Mouse (Mus musculus) myocyte (in vitro differentiated cells): ENCODE data around the gene Nalcn. TPM values are rescaled to one million over a fixed set of nuclear protein-coding genes. Genes with fewer than 3 reads are reported as not detected.
A peak's percentile ranks its signal among the peaks of the same experiment; 100 is the strongest.

Experiments
- H3K27me3 ChIP-seq: one replicate; pipeline ENCODE4 v1.6.1; 2011; ENCODE audit not compliant: control insufficient read depth, insufficient read depth, insufficient read length
- H3K36me3 ChIP-seq: one replicate; pipeline ENCODE4 v1.6.1; 2011; ENCODE audit not compliant: control insufficient read depth, insufficient read depth
- H3K4me2 ChIP-seq: one replicate; pipeline ENCODE4 v1.6.1; 2011; ENCODE audit warnings: low read depth, control low read depth
- H3K4me3 ChIP-seq: one replicate; pipeline ENCODE4 v1.5.1; 2011; ENCODE audit warnings: mild to moderate bottlenecking, control low read depth, moderate library complexity
- H3K79me2 ChIP-seq: one replicate; pipeline ENCODE4 v1.6.1; 2011; ENCODE audit not compliant: control insufficient read depth, insufficient read depth
- H3ac ChIP-seq: one replicate; pipeline ENCODE4 v1.6.1; 2011; ENCODE audit not compliant: control insufficient read depth, insufficient read length
- CEBPB ChIP-seq: IDR thresholded peaks from 2 replicates; pipeline ENCODE4 v1.6.1; 2011; ENCODE audit warnings: mild to moderate bottlenecking, moderate library complexity; ENCODE audit not compliant: poor library complexity, insufficient read depth, severe bottlenecking
- E2F4 ChIP-seq: IDR thresholded peaks from one replicate; pipeline ENCODE4 v1.6.1; 2011; ENCODE audit warnings: mild to moderate bottlenecking, control low read depth, moderate library complexity; ENCODE audit not compliant: insufficient read depth
- MAX ChIP-seq: IDR thresholded peaks from one replicate; pipeline ENCODE4 v1.6.1; 2011; ENCODE audit warnings: low read depth, mild to moderate bottlenecking, control low read depth
- MYOD1 ChIP-seq, 3 experiments: IDR thresholded peaks; one replicate each; pipeline ENCODE4 v1.6.1; 2011; ENCODE audit warnings: control low read depth in 2 of 3, low read depth in 2 of 3, mild to moderate bottlenecking in 2 of 3, moderate library complexity in 1 of 3; ENCODE audit not compliant: insufficient read length in 2 of 3, control insufficient read depth in 1 of 3
- MYOG ChIP-seq, 3 experiments: IDR thresholded peaks; one replicate each; pipeline ENCODE4 v1.6.1; 2011; ENCODE audit warnings: control low read depth in 2 of 3, low read depth in 2 of 3, mild to moderate bottlenecking in 2 of 3; ENCODE audit not compliant: insufficient read length in 2 of 3, control insufficient read depth in 1 of 3, insufficient read depth in 1 of 3
- POLR2A ChIP-seq: IDR thresholded peaks from one replicate; pipeline ENCODE4 v1.6.1; 2011; ENCODE audit warnings: low read depth, mild to moderate bottlenecking, control low read depth, moderate library complexity; ENCODE audit not compliant: insufficient read length
- POLR2AphosphoS2 ChIP-seq: IDR thresholded peaks from one replicate; pipeline ENCODE4 v1.6.1; 2011; ENCODE audit warnings: low read depth, control low read depth; ENCODE audit not compliant: insufficient read length
- REST ChIP-seq: IDR thresholded peaks from one replicate; pipeline ENCODE4 v1.6.1; 2011; ENCODE audit warnings: mild to moderate bottlenecking, control low read depth, moderate library complexity; ENCODE audit not compliant: insufficient read depth, insufficient read length
- SRF ChIP-seq: IDR thresholded peaks from one replicate; pipeline ENCODE4 v1.6.1; 2011; ENCODE audit warnings: low read depth; ENCODE audit not compliant: control insufficient read depth, insufficient read length
- TCF12 ChIP-seq: IDR thresholded peaks from one replicate; pipeline ENCODE4 v1.6.1; 2011; ENCODE audit warnings: mild to moderate bottlenecking, control low read depth; ENCODE audit not compliant: poor library complexity, insufficient read depth, severe bottlenecking
- TCF3 ChIP-seq: IDR thresholded peaks from one replicate; pipeline ENCODE4 v1.6.1; 2011; ENCODE audit warnings: low read depth, control low read depth; ENCODE audit not compliant: insufficient read length
- USF1 ChIP-seq: IDR thresholded peaks from one replicate; pipeline ENCODE4 v1.6.1; 2011; ENCODE audit warnings: low read depth, mild to moderate bottlenecking, control low read depth, moderate library complexity
- polyA plus RNA-seq: library from polyadenylated mRNA; unstranded; fragments of >200 nt; fragmentation: generic; extraction: Trizol; gene quantifications from one replicate; pipeline ENCODE4 v1.2.1, GENCODE M21; 2012; ENCODE audit warnings: missing spikeins

Gene Nalcn
- polyA plus RNA-seq, 1 experiment, result 0.01 TPM

DNA sequence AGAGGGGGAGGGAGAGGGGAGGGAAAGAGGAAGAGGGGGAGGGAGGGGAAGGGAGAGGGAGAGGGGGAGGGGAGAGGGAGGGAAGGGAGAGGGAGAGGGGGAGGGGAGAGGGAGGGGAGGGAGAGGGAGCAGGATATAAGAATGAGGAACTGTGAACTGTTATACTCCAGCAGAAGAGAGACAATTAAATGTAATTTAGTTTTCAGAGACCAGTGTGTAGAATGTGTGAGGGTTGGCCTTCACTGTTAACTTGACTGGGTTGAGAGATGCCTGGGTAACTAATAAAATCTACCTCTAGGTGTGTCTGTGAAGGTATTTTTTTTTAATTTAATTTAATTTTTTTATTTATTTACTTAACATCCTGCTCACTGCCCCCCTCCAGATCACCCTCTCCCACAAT, 71.4 kb downstream of the Nalcn start:
- TF ChIP-seq E2F4 (no peak), TCF12 (no peak), MYOD1 (IDR thresholded peaks at IDR 0.05; ENCODE audit: control insufficient read depth in 1 of 3, insufficient read length in 2 of 3, low read depth in 2 of 3) (no peak), MAX (no peak), MYOG (IDR thresholded peaks at IDR 0.05; ENCODE audit: control insufficient read depth in 1 of 3, insufficient read depth in 1 of 3, insufficient read length in 2 of 3, low read depth in 2 of 3) (no peak), POLR2A (no peak), POLR2AphosphoS2 (no peak), SRF (no peak), USF1 (no peak), CEBPB (no peak), TCF3 (no peak), REST (no peak)

DNA sequence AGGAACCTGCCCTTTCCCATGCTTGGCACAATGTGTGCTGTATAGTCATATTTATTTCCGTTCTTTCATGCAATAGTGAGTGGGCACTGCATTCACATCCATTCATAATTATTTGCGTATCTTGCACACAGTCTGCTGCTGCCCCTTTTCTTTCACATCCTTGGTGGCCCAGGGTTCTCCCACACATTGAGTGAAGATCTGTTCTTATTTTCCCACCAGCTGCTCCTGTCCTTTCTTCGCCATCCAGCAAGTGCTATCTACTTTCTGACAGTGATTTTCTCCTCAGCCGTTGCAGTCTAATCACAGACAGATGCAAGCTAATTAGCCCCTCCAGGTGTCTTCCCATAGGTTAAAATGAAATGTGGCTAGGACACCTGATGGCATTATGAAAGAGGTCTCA, 72.0 kb downstream of the Nalcn start:
- Histone ChIP-seq H3K4me2 (no peak overlapping the region), H3K79me2 (no peaks in the 10 kb centered on the region), H3ac (no peak overlapping the region), H3K27me3 (no peaks in the 10 kb centered on the region), H3K36me3 (no peaks in the 10 kb centered on the region), H3K4me3 (no peak overlapping the region)
- TF ChIP-seq MYOG (IDR thresholded peaks at IDR 0.05; ENCODE audit: control insufficient read depth in 1 of 3, insufficient read depth in 1 of 3, insufficient read length in 2 of 3, low read depth in 2 of 3), result no peak
- TF ChIP-seq USF1, result no peak
- TF ChIP-seq SRF, result no peak
- no peak for TF ChIP-seq TCF12
- TF ChIP-seq POLR2A, result no peak
- TF ChIP-seq CEBPB, result no peak
- no peak for TF ChIP-seq MYOD1 (IDR thresholded peaks at IDR 0.05; ENCODE audit: control insufficient read depth in 1 of 3, insufficient read length in 2 of 3, low read depth in 2 of 3)
- no peak for TF ChIP-seq REST
- TF ChIP-seq POLR2AphosphoS2, result no peak
- no peak for TF ChIP-seq TCF3
- TF ChIP-seq E2F4, result no peak
- TF ChIP-seq MAX, result no peak

More for the DNA sequence above, 71.4 kb downstream of the Nalcn start:
- Histone ChIP-seq H3K27me3 (no peaks in the 10 kb centered on the region), H3K79me2 (no peaks in the 10 kb centered on the region), H3ac (no peak overlapping the region), H3K4me2 (no peak overlapping the region), H3K4me3 (no peak overlapping the region), H3K36me3 (no peaks in the 10 kb centered on the region)

DNA sequence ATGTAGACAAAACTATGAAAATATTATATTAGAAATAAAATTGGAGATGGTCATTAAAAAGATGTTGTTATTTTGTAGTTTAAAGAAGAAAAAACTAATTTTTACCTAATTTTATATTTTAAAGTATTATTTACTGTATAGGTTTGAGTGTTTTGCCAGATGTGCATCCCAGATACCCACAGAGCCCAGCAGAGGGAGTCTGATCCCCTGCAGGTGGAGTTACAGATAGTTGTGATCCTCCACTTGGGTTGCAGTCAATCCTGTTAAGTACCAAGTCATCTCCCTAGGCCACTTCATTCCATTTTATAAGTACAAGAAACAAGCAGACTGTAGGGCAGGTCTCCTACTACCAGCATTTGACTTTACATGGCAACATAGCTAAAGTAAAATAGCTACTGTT, 84.6 kb downstream of the Nalcn start:
- Histone ChIP-seq H3K4me3 (no peak overlapping the region), H3ac (no peak overlapping the region), H3K79me2 (no peaks in the 10 kb centered on the region), H3K36me3 (no peaks in the 10 kb centered on the region), H3K27me3 (no peaks in the 10 kb centered on the region), H3K4me2 (no peak overlapping the region)
- TF ChIP-seq MAX (no peak), USF1 (no peak), SRF (no peak), POLR2A (no peak), MYOD1 (IDR thresholded peaks at IDR 0.05; ENCODE audit: control insufficient read depth in 1 of 3, insufficient read length in 2 of 3, low read depth in 2 of 3) (no peak), CEBPB (no peak), E2F4 (no peak), MYOG (IDR thresholded peaks at IDR 0.05; ENCODE audit: control insufficient read depth in 1 of 3, insufficient read depth in 1 of 3, insufficient read length in 2 of 3, low read depth in 2 of 3) (no peak), POLR2AphosphoS2 (no peak), TCF12 (no peak), REST (no peak), TCF3 (no peak)

DNA sequence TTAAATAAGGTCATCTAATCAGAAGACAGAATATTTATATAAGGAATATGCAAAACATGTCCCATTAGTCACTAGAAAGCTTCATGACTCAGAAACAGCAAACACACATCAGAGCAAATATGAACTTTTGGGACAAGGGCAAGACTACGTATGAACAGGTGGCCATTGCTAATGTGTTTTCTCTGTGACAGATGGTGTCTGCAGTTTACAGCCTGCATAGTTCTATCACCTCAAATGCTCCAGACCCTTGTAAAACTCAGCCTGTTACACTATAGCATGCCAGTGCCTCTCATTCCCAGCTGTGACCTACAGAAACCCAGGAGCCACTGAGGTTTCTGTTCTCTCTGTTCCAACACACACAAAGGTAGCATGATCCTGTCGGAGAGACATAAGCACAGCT, 91.3 kb downstream of the Nalcn start:
- TF ChIP-seq SRF, result no peak
- peak in 2 of 3 experiments; percentile 75 to 88 for TF ChIP-seq MYOD1 (IDR thresholded peaks at IDR 0.05; ENCODE audit: control insufficient read depth in 1 of 3, insufficient read length in 2 of 3, low read depth in 2 of 3)
- TF ChIP-seq MYOG (IDR thresholded peaks at IDR 0.05; ENCODE audit: control insufficient read depth in 1 of 3, insufficient read depth in 1 of 3, insufficient read length in 2 of 3, low read depth in 2 of 3), result peak in 1 of 3 experiments; percentile 61
- TF ChIP-seq TCF12, result peak; percentile 37
- no peaks in the 10 kb centered on the region for H3K36me3 ChIP-seq
- no peak overlapping the region for H3K4me3 ChIP-seq
- no peak overlapping the region for H3ac ChIP-seq
- H3K79me2 ChIP-seq, result no peaks in the 10 kb centered on the region
- no peaks in the 10 kb centered on the region for H3K27me3 ChIP-seq
- H3K4me2 ChIP-seq, result no peak overlapping the region

DNA sequence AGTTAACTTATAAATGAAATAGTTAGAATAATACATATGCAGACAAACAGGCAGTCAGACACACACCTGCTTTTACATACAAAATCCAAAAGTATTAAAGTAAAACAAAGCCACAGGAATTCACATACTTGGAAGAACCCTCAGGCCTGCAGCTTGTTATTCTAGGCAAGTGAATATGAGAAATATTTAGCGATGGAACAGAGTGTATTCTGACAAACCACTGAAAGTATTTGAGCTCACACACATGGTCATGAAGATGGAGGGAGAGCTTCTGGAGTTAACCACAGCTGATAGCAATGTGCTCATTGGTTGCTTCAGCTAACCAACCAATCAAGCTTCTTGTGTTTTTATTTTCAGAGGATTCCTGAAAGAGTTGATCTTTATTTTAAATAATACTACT, 93.9 kb downstream of the Nalcn start:
- Histone ChIP-seq H3K79me2 (no peaks in the 10 kb centered on the region), H3K4me3 (no peak overlapping the region), H3K4me2 (peak overlapping the region; percentile 10), H3K27me3 (no peaks in the 10 kb centered on the region), H3ac (no peak overlapping the region), H3K36me3 (no peaks in the 10 kb centered on the region)
- TF ChIP-seq MAX (no peak), SRF (no peak), POLR2AphosphoS2 (no peak), MYOG (IDR thresholded peaks at IDR 0.05; ENCODE audit: control insufficient read depth in 1 of 3, insufficient read depth in 1 of 3, insufficient read length in 2 of 3, low read depth in 2 of 3) (no peak), REST (no peak), E2F4 (no peak), TCF12 (no peak), USF1 (no peak), POLR2A (no peak), MYOD1 (IDR thresholded peaks at IDR 0.05; ENCODE audit: control insufficient read depth in 1 of 3, insufficient read length in 2 of 3, low read depth in 2 of 3) (no peak), CEBPB (no peak), TCF3 (no peak)
